Mouse (Mus musculus) 3134 (cell line): ENCODE results near the gene Csnk1g2.
A peak's percentile ranks its signal among the peaks of the same experiment; 100 is the strongest.

ENCODE experiments used
- DNase-seq: peaks from one replicate; pipeline ENCODE4 v3.0.0-alpha.2; 2011; ENCODE audit warnings: low spot score; ENCODE audit not compliant: insufficient read length; ENCODE audit errors: extremely low read depth

Gene Csnk1g2

GRCm38 (mm10) chr10:80622661-80623456 lies at the start of gene Csnk1g2:
Csnk1g2 (plus strand) TSS chr10:80622838.
- DNase-seq = peak; percentile 51

- no peak for DNase-seq
Observed at GRCm38 (mm10) chr10:80573944-80574343, 48.7 kb upstream of the Csnk1g2 start.

- no peak for DNase-seq
Observed at GRCm38 (mm10) chr10:80574896-80575295, 47.7 kb upstream of the Csnk1g2 start.

GRCm38 (mm10) chr10:80575925-80576324 lies 46.7 kb upstream of the Csnk1g2 start:
- no peak for DNase-seq

GRCm38 (mm10) chr10:80576351-80577194 lies 46.1 kb upstream of the Csnk1g2 start:
- DNase-seq = peak; percentile 76

- peak; percentile 97 for DNase-seq
Observed at GRCm38 (mm10) chr10:80577195-80578130, 45.2 kb upstream of the Csnk1g2 start, which contains the start of gene Klf16. Klf16 (minus strand) TSS chr10:80577321.

- DNase-seq = peak; percentile 89
Observed at GRCm38 (mm10) chr10:80578131-80578750, 44.4 kb upstream of the Csnk1g2 start.

- no peak for DNase-seq
Observed at GRCm38 (mm10) chr10:80578911-80579310, 43.7 kb upstream of the Csnk1g2 start.

GRCm38 (mm10) chr10:80583047-80583446 lies 39.6 kb upstream of the Csnk1g2 start:
- DNase-seq = no peak

- DNase-seq = no peak
Observed at GRCm38 (mm10) chr10:80584045-80584488, 38.6 kb upstream of the Csnk1g2 start.

- no peak for DNase-seq
Observed at GRCm38 (mm10) chr10:80584642-80585552, 37.7 kb upstream of the Csnk1g2 start.

GRCm38 (mm10) chr10:80585581-80585980 lies 37.1 kb upstream of the Csnk1g2 start:
- DNase-seq = no peak

GRCm38 (mm10) chr10:80586407-80587304 lies 36.0 kb upstream of the Csnk1g2 start:
- no peak for DNase-seq

GRCm38 (mm10) chr10:80587305-80587657 lies 35.4 kb upstream of the Csnk1g2 start:
- DNase-seq = no peak

GRCm38 (mm10) chr10:80589127-80589878 lies 33.3 kb upstream of the Csnk1g2 start:
- no peak for DNase-seq

GRCm38 (mm10) chr10:80589879-80590854 lies 32.5 kb upstream of the Csnk1g2 start, which contains the start of gene Abhd17a:
Abhd17a (minus strand) TSS chr10:80590341.
- DNase-seq = peak; percentile 98
